In the genomic region with DNA sequence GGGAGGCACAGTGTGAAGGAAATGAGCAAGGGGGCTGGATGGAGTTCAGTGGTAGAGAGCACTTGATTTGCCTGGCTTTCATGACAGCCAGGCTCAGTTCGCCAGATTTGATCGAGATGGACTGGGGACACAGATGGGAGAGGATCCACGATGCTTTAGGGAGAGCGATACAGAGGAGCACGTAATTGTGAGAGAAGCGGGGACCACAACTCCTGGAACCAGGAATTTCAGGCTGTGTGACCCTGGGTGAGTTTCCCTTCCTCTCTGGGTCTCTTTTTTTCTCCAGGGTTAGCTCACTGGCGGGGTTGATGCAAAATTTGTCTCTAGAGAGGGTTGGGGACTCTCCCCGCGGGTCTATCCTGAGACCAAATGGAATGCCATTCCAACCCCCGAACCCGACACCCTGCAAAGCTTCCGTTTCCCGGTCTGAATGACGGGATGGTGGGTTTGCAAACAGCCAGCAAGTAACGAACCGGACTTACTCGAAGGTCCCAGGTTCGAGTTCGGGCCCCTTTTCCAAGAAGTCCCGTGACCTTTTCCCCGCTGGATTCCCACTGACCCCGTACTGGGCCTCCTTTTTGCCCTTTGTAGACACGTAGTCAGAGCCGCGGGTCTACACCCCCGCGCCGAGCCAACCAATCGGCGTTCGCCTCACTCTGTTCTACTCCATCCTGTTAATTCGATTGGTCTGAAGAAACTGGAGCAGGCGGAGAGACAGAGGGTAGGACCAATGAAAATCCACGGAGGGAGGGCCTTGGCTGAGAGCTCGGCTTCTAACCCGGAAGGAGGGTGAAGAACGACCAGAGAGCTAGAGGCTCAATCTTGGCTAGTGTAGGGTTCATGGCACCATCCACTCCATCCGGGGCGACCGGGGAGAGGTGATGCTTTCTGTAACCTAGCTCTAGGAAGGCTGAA, we compare ENCODE assay signal across 8 mouse cellular contexts. TPM values are rescaled to one million over a fixed set of nuclear protein-coding genes. Genes with fewer than 3 reads are reported as not detected.
A peak's percentile ranks its signal among the peaks of the same experiment; 100 is the strongest.
DNase-seq lines count a peak whose midpoint lies in the region; ATAC-seq and TF ChIP-seq lines count a peak whose summit lies in the region.

No protein-coding gene starts in this region.

- 5% methylated on average over 40 of the region's 40 CpGs for WGBS in forebrain, embryonic 13.5 days
- 4% methylated on average over 40 of the region's 40 CpGs for WGBS in large intestine, adult 2 months
- WGBS in liver, postnatal 0 days (ENCODE audit: insufficient replicate concordance) = 5% methylated on average over 40 of the region's 40 CpGs
- WGBS in neural tube, embryonic 14.5 days = 3% methylated on average over 40 of the region's 40 CpGs

- H3K9ac ChIP-seq in ES-Bruce4 (ENCODE audit: low read depth, poor library complexity, severe bottlenecking) = peak overlapping the region; percentile 65
- H3K9ac ChIP-seq in forebrain, embryonic 13.5 days = peak overlapping the region; percentile 73
- H3K9ac ChIP-seq in liver, postnatal 0 days (replicated peaks) = peak overlapping the region; percentile 83
- H3K9ac ChIP-seq in neural tube, embryonic 14.5 days (replicated peaks; ENCODE audit: low read depth, low read length) = peak overlapping the region; percentile 69

- H3K4me1 ChIP-seq in ES-Bruce4 (ENCODE audit: control insufficient read depth, insufficient read depth, low read length) = no peaks in the 10 kb centered on the region
- H3K4me1 ChIP-seq in forebrain, embryonic 13.5 days = peaks cover 10% of the 10 kb centered on the region
- peaks cover 21% of the 10 kb centered on the region for H3K4me1 ChIP-seq in liver, postnatal 0 days (ENCODE audit: insufficient read depth)
- H3K4me1 ChIP-seq in neural tube, embryonic 14.5 days (ENCODE audit: control insufficient read depth, insufficient read depth, low read length) = no peaks in the 10 kb centered on the region

- intact Hi-C loops in heart, postnatal 10 days (cut with DNase I) = loop anchor here (2.0 kb wide), 1 partner anchor 73 kb away; no protein-coding TSS in a partner anchor

- TF ChIP-seq CTCF in ES-Bruce4 (IDR thresholded peaks at IDR 0.05; ENCODE audit: low read depth, low read length) = no peak
- no peak for TF ChIP-seq CTCF in liver, postnatal 0 days (IDR thresholded peaks at IDR 0.05; ENCODE audit: low read depth)

- no peaks in the 10 kb centered on the region for H3K36me3 ChIP-seq in ES-Bruce4 (ENCODE audit: control insufficient read depth, insufficient read depth, low read length, poor library complexity, severe bottlenecking)
- no peaks in the 10 kb centered on the region for H3K36me3 ChIP-seq in forebrain, embryonic 13.5 days (ENCODE audit: poor library complexity, severe bottlenecking)
- H3K36me3 ChIP-seq in liver, postnatal 0 days (replicated peaks; ENCODE audit: insufficient read depth, low read length) = no peaks in the 10 kb centered on the region
- H3K36me3 ChIP-seq in neural tube, embryonic 14.5 days (ENCODE audit: control insufficient read depth, insufficient read depth, low read length) = no peaks in the 10 kb centered on the region

- peak overlapping the region; percentile 5; the same call in 1 of the 2 replicates for H3K27ac ChIP-seq in ES-Bruce4 (ENCODE audit: insufficient read depth, low read length)
- peak overlapping the region; percentile 20; the same call in 1 of the 2 replicates for H3K27ac ChIP-seq in forebrain, embryonic 13.5 days
- peak overlapping the region; percentile 93 for H3K27ac ChIP-seq in liver, postnatal 0 days (ENCODE audit: low read depth)
- H3K27ac ChIP-seq in neural tube, embryonic 14.5 days (ENCODE audit: low read depth, low read length) = peak overlapping the region; percentile 80

- H3K27me3 ChIP-seq in ES-Bruce4 (ENCODE audit: control insufficient read depth, insufficient read depth, low read length, poor library complexity, severe bottlenecking) = no peaks in the 10 kb centered on the region
- no peaks in the 10 kb centered on the region for H3K27me3 ChIP-seq in forebrain, embryonic 13.5 days
- no peaks in the 10 kb centered on the region for H3K27me3 ChIP-seq in liver, postnatal 0 days (ENCODE audit: insufficient read depth, low read length)
- no peaks in the 10 kb centered on the region for H3K27me3 ChIP-seq in neural tube, embryonic 14.5 days (ENCODE audit: control insufficient read depth, insufficient read depth, low read length)

- TF ChIP-seq POLR2A in ES-Bruce4 (IDR thresholded peaks at IDR 0.05; ENCODE audit: insufficient read depth, low read length) = peak; percentile 80

- peak overlapping the region; percentile 65 for H3K4me2 ChIP-seq in forebrain, embryonic 13.5 days
- peak overlapping the region; percentile 84 for H3K4me2 ChIP-seq in liver, postnatal 0 days (ENCODE audit: low read depth, low read length)
- H3K4me2 ChIP-seq in neural tube, embryonic 14.5 days (ENCODE audit: low read depth, low read length) = peak overlapping the region; percentile 73

- H3K4me3 ChIP-seq in ES-Bruce4 (ENCODE audit: low read depth, low read length) = peak overlapping the region; percentile 92
- H3K4me3 ChIP-seq in forebrain, embryonic 13.5 days = peak overlapping the region; percentile 55
- H3K4me3 ChIP-seq in liver, postnatal 0 days (ENCODE audit: low read depth, low read length) = peak overlapping the region; percentile 69
- H3K4me3 ChIP-seq in neural tube, embryonic 14.5 days (ENCODE audit: low read depth, low read length) = peak overlapping the region; percentile 59

- peak; percentile 99 for DNase-seq in heart, postnatal 10 days
- DNase-seq in large intestine, adult 2 months (ENCODE audit: low read depth, low spot score) = peak; percentile 98
- DNase-seq in liver, postnatal 0 days = peak; percentile 95
- peak; percentile 96 for DNase-seq in testis, postnatal 10 days (ENCODE audit: low spot score)

- ATAC-seq in cerebellum, adult (ENCODE audit: insufficient number of reproducible peaks, low FRiP score, low TSS enrichment) = peak; percentile 99
- ATAC-seq in forebrain, embryonic 13.5 days = peak; percentile 100
- peak; percentile 100 for ATAC-seq in liver, postnatal 0 days
- peak; percentile 100 for ATAC-seq in neural tube, embryonic 14.5 days (ENCODE audit: low read depth)

- no peak for TF ChIP-seq EP300 in ES-Bruce4 (IDR thresholded peaks at IDR 0.05; ENCODE audit: insufficient read depth, low read depth, low read length)
- peak; percentile 61; the same call in 1 of the 2 replicates for TF ChIP-seq EP300 in liver, postnatal 0 days (IDR thresholded peaks at IDR 0.05; ENCODE audit: low read depth)

- H3K9me3 ChIP-seq in ES-Bruce4 (replicated peaks; ENCODE audit: control insufficient read depth, insufficient read depth, low read length, poor library complexity, severe bottlenecking) = no peaks in the 10 kb centered on the region
- no peaks in the 10 kb centered on the region for H3K9me3 ChIP-seq in forebrain, embryonic 13.5 days (replicated peaks)
- no peaks in the 10 kb centered on the region for H3K9me3 ChIP-seq in liver, postnatal 0 days (ENCODE audit: low read length)
- H3K9me3 ChIP-seq in neural tube, embryonic 14.5 days (ENCODE audit: control insufficient read depth, low read length) = no peaks in the 10 kb centered on the region

RNA-seq across cellular contexts. Expression of a gene that starts 4.2 kb away (rescaled TPM):
- polyA plus RNA-seq in ES-Bruce4 (2011; ENCODE audit: insufficient read depth, insufficient read length, low read depth, missing spikeins) = 3.8 and 4.2 TPM in 2 replicates
- polyA plus RNA-seq in forebrain, embryonic 13.5 days (2015; fragmentation: Nextera tagmentation; extraction: Ambion mirVana) = 2.7 and 3.4 TPM in 2 replicates
- 1 to 10 TPM; 3.6 to 4.7 TPM for total RNA-seq in heart, postnatal 10 days (2021)
- polyA plus RNA-seq in large intestine, adult 2 months (2012; rRNA removed) = 20.4 and 27.2 TPM in 2 replicates
- polyA plus RNA-seq in liver, postnatal 0 days (2015; fragmentation: Nextera tagmentation; extraction: Ambion mirVana) = 8.0 and 8.3 TPM in 2 replicates
- polyA plus RNA-seq in neural tube, embryonic 14.5 days (2014; fragmentation: Nextera tagmentation; extraction: Ambion mirVana) = 3.2 and 3.9 TPM in 2 replicates

RNA-seq across cellular contexts. Expression of a gene that starts 11.1 kb away (rescaled TPM):
- polyA plus RNA-seq in ES-Bruce4 (2011; ENCODE audit: insufficient read depth, insufficient read length, low read depth, missing spikeins) = 3.3 and 4.3 TPM in 2 replicates
- polyA plus RNA-seq in forebrain, embryonic 13.5 days (2015; fragmentation: Nextera tagmentation; extraction: Ambion mirVana) = 0.63 and 0.77 TPM in 2 replicates
- total RNA-seq in heart, postnatal 10 days (2021) = 10 to 100 TPM; 15.8 to 16.3 TPM
- 14.7 and 16.2 TPM in 2 replicates for polyA plus RNA-seq in large intestine, adult 2 months (2012; rRNA removed)
- polyA plus RNA-seq in liver, postnatal 0 days (2015; fragmentation: Nextera tagmentation; extraction: Ambion mirVana) = 2.3 and 2.4 TPM in 2 replicates
- 0.58 and 0.76 TPM in 2 replicates for polyA plus RNA-seq in neural tube, embryonic 14.5 days (2014; fragmentation: Nextera tagmentation; extraction: Ambion mirVana)

RNA-seq across cellular contexts. Expression of a gene that starts 21.3 kb away (rescaled TPM):
- 3.8 and 5.3 TPM in 2 replicates for polyA plus RNA-seq in ES-Bruce4 (2011; ENCODE audit: insufficient read depth, insufficient read length, low read depth, missing spikeins)
- 5.6 and 7.1 TPM in 2 replicates for polyA plus RNA-seq in forebrain, embryonic 13.5 days (2015; fragmentation: Nextera tagmentation; extraction: Ambion mirVana)
- total RNA-seq in heart, postnatal 10 days (2021) = under 1 TPM in 1 of 2 experiments, not detected in 1; 0.15 TPM
- 0.78 and 0.86 TPM in 2 replicates for polyA plus RNA-seq in large intestine, adult 2 months (2012; rRNA removed)
- polyA plus RNA-seq in liver, postnatal 0 days (2015; fragmentation: Nextera tagmentation; extraction: Ambion mirVana) = not detected in 2 replicates
- 16.8 and 18.7 TPM in 2 replicates for polyA plus RNA-seq in neural tube, embryonic 14.5 days (2014; fragmentation: Nextera tagmentation; extraction: Ambion mirVana)

RNA-seq across cellular contexts. Expression of a gene that starts 40.5 kb away (rescaled TPM):
- polyA plus RNA-seq in ES-Bruce4 (2011; ENCODE audit: insufficient read depth, insufficient read length, low read depth, missing spikeins) = 1.1 TPM in 2 replicates
- polyA plus RNA-seq in forebrain, embryonic 13.5 days (2015; fragmentation: Nextera tagmentation; extraction: Ambion mirVana) = 0.26 and 0.45 TPM in 2 replicates
- total RNA-seq in heart, postnatal 10 days (2021) = not detected
- polyA plus RNA-seq in large intestine, adult 2 months (2012; rRNA removed) = not detected in 2 replicates
- polyA plus RNA-seq in liver, postnatal 0 days (2015; fragmentation: Nextera tagmentation; extraction: Ambion mirVana) = not detected in 2 replicates
- polyA plus RNA-seq in neural tube, embryonic 14.5 days (2014; fragmentation: Nextera tagmentation; extraction: Ambion mirVana) = 0.37 and 0.41 TPM in 2 replicates

RNA-seq across cellular contexts. Expression of a gene that starts 49.2 kb away (rescaled TPM):
- polyA plus RNA-seq in ES-Bruce4 (2011; ENCODE audit: insufficient read depth, insufficient read length, low read depth, missing spikeins) = 5.0 and 5.4 TPM in 2 replicates
- polyA plus RNA-seq in forebrain, embryonic 13.5 days (2015; fragmentation: Nextera tagmentation; extraction: Ambion mirVana) = 4.3 and 4.5 TPM in 2 replicates
- total RNA-seq in heart, postnatal 10 days (2021) = 10 to 100 TPM; 11.8 to 13.8 TPM
- polyA plus RNA-seq in large intestine, adult 2 months (2012; rRNA removed) = 12.7 and 14.6 TPM in 2 replicates
- polyA plus RNA-seq in liver, postnatal 0 days (2015; fragmentation: Nextera tagmentation; extraction: Ambion mirVana) = 0.90 and 1.0 TPM in 2 replicates
- polyA plus RNA-seq in neural tube, embryonic 14.5 days (2014; fragmentation: Nextera tagmentation; extraction: Ambion mirVana) = 2.8 and 3.7 TPM in 2 replicates

Comparison
In these comparisons a context has a peak if more than half of its experiments do, and no peak if none do; other contexts are left out.
1. Peak in every context shown above with its lines: DNase-seq, ATAC-seq, H3K4me3 ChIP-seq and H3K27ac ChIP-seq.
2. H3K27ac ChIP-seq: peak in every context shown above with its lines; median percentile 93 in liver, postnatal 0 days; 80 in neural tube, embryonic 14.5 days; 20 in forebrain, embryonic 13.5 days; 5 in ES-Bruce4.